Mouse (Mus musculus) erythroblast, adult 5-6 weeks (primary cell): Measurements from ENCODE around the gene Pak3. TPM values are rescaled to one million over a fixed set of nuclear protein-coding genes. Genes with fewer than 3 reads are reported as not detected.

ENCODE experiments used
- ATAC-seq: replicated peaks from 2 replicates; pipeline ENCODE4 v1.8.0; 2016; ENCODE audit warnings: moderate number of reproducible peaks, mild to moderate bottlenecking, moderate TSS enrichment, inconsistent platforms; ENCODE audit not compliant: poor library complexity, low FRiP score, severe bottlenecking
- total RNA-seq, 2 experiments: library from RNA; stranded (forward) in 1 of 2; stranded (reverse) in 1 of 2; fragments of 150-400 nt in 1 of 2; fragments of 200-764, 138-1000 nt in 1 of 2; gene quantifications; 2 replicates each; pipeline versions ENCODE4 v1.2.3 to v1.2.4; 2015 to 2017; ENCODE audit warnings: low replicate concordance in 2 of 2

The Pak3 gene
- total RNA-seq, 2 experiments from 2014 or later, result 0.34 TPM; not detected in 1

- ATAC-seq, result no peak
Observed at GRCm38 (mm10) chrX:143654308-143655176, 136.2 kb downstream of the Pak3 start.

GRCm38 (mm10) chrX:143655177-143655492 lies 136.7 kb downstream of the Pak3 start:
- ATAC-seq, result no peak

DNA sequence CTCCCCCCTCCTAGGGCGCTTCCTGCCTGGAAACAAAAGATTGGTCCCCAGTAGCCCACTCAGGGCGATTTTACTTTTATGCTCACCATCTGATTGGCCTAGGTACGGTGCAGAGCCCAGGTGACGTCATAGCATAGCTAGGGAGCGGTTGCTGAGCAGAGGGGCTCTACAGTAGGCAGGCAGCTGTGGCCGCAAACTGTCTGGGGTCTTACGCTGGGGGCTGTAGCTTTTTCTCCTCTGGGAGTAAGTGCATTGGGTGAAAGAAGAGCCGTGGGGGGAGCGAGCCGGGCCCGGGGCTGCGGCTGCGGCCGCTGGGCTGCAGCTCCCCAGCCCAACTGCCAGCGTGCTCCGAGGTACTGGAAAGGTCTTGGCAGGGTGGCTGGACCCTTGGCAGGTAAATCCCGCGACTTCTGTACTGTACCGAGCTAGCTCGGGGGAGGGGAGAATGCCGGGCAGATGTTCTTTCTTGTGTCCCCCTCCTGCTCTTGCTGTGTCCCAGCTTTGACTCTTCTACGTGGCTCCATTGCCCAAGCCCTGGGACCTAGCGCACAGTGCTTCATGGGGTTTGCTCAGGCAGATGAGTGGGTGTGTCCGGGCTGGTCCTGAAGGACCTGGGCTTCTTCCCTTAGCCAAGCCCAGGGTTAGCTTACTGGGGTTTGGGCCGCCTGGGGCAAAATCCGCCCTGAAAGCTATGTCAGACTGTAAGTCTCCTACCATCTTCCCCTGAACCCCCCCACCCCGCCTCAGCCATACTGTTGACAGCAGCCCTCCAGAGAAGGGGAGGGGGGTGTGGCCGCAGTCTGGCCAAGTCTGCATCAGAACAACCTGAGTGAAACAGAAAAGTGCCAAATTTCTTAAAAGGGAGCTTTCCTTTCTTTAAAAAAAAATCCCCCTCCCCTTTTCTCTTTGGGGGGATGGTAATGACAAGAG lies 146.1 kb downstream of the Pak3 start:
- no peak for ATAC-seq

DNA sequence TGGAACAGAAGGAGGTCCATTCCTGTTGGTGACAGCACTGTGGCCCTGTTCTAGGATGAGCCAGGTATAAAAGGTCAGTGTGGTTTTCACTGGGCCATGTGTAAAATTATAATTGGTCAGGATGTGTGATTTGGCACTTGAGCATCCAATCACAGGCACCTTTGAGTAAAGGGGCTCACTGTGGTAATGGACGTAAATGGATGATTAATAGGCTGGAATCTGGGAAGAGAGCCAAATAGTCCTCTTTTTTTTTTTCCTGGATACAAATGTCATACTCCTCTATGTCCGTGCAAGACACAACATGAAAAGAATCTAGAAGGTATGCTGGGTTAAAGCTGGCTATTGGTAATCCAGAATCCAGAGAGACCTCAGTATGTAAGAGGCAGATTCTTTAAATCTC lies 147.4 kb downstream of the Pak3 start:
- no peak for ATAC-seq

DNA sequence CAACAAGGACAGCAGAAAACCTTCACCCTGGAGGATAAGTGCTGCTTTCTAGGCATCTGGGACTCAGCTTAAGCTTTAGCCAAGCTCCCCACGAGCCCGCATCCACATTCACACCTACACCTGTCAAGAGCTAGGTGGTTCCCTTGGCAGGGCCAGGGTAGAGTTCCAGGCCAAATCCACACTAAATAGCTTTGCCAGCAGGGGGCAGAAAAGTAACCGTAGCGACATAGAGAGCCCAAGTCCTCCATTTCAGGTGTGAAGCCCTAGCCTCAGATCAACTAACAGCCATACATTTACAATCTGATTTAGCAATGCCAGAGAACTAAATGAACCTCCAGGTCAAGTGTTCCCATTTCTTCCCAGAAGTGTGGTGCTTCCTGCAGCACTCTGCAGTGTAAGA lies 148.6 kb downstream of the Pak3 start:
- no peak for ATAC-seq

DNA sequence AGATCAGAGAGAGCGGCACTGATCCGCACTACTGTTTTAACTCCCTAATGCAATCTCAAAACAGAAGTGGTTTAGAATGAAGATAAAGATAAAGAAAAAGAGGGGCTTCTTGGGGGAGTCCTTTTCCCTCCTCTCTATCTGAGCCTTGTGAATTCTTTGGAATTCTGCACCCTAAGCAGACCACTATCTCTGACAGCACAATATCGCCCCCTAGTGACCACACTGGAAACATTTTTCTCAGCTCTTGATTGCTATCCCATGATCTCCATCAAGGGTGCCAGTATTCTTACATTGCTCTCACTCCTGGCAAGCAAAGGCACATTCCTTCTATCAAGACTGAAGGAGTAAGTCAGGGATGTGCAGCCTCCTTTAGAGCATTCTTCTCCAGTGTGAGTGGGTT lies 149.9 kb downstream of the Pak3 start:
- no peak for ATAC-seq

DNA sequence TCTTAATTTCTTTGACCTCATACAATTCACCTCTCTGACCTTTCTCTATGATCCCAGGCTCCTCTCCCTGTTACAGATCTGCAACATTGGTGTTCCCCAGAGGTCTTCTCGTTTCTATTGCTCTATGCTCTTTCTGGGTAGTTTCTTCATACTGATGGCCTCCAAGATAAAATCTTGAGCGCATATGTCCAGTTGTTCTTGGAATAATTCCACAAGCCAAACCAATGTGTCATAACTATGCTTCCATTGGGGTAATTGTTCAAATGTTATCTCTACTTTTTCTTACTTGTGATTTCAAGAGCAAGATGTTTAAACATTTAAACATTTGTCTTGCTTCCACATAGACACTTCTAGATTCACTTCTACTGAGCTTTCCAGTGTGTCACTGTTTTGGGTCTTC lies 160.2 kb downstream of the Pak3 start:
- no peak for ATAC-seq

- no peak for ATAC-seq
Observed at GRCm38 (mm10) chrX:143722250-143722649, 203.9 kb downstream of the Pak3 start.

DNA sequence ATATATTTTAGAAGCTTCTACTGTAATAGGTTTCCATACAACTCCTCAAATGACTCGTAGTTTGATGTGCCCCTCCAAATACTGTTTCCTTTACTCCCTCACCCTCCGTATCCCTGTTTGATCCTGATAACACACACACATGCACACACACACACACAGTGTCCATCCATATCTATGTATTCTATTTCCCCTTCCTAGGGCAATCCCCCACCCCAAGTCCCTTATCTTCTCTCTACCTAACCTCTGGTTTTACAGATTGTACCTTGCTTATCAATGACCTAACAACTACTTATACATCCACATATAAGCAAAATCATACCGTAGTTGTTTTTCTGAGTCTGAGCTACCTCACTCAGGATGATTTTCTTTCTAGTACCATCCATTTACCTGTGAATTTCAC lies 207.0 kb downstream of the Pak3 start:
- ATAC-seq, result no peak

DNA sequence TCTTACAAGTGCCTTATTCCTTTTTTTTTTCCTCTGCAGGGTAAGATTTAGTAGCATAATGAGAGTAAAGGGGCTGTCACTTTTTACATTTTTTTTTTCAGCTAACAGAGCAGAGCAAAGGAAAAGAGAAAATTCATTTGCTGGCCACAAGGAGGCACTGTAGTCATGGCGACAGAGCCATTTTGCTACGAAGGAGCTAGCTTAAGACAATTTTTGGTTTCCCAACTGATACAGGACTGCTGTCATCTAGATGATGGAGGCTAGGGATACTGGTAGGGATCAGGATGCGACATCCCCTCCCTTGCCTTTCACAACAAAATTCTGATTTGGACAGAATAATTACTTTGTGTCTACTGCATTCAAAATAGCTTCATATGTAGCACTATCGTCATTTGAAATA lies 217.6 kb downstream of the Pak3 start:
- no peak for ATAC-seq

DNA sequence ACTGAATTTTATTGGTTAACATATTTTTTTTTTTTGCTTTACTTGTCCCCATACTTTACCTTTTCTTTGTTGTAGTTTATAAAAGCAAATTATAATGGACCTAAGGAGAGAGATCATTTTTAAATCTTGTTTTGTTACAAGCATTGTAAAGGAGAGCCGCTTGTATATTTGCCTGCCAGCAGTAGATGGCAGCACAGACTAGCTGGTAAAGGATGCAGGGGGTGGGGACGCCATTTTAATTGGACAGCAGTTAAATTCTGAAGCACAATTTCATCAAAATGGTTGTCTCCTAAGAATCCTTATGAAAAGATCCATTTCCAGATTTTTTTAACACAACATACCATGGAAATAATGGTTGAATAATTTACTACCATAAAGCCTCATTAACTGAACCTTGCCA lies 220.8 kb downstream of the Pak3 start:
- no peak for ATAC-seq

DNA sequence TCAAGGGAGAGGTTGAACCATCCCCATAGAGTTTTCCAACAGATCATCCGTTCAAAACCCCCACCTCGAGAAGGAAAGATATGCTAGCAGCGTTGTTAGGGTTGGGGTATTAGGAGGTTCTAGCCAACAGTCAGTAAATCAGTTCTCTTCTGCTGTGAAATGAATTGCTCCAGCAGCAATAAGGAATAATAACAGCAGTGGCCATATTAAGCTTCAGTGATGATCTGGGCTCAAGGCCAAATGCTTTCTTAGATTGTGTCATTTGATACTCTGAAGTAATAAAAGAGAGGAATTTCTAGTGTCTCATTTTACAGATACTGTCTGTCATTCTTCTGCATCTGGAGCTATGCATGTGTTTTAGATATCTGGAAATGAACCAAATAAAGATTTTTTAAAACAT lies 244.2 kb downstream of the Pak3 start:
- no peak for ATAC-seq

DNA sequence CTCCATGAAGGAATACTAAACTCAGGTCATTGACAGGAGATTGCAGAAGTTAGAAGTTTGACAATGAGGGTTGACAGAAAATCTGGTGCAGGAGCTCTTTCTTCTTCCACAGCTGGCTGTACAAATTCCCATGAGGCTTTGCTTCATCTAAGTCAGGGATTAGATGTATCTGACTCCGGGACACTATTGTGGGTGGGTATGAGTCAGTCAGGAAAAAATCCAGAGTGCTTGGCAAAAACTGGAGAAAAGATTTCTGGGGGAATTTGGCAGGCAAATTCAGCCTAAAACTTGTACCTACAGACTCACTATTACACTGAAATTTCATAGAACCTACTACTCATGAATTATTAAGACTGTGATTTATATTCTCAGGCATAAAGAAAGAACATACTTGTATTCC lies 297.6 kb downstream of the Pak3 start:
- ATAC-seq, result no peak

DNA sequence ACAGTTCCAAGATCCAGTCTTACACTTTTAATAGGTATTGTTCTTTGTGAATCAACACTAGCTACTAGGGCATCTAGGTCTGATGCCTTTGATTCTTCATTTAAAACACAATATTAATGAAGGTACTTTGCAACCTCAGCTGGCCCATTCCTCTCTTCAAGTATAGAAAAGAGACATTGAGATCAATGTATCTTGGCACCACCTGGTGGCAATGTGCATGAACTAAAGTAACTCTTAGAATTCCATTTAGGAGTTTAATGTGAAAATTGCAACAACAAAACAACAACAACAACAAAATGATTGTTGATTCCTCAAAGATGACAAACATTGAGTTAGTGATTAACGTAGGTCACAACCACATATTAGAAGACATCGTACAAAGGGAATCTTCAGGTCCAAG lies 300.6 kb downstream of the Pak3 start:
- ATAC-seq, result no peak

DNA sequence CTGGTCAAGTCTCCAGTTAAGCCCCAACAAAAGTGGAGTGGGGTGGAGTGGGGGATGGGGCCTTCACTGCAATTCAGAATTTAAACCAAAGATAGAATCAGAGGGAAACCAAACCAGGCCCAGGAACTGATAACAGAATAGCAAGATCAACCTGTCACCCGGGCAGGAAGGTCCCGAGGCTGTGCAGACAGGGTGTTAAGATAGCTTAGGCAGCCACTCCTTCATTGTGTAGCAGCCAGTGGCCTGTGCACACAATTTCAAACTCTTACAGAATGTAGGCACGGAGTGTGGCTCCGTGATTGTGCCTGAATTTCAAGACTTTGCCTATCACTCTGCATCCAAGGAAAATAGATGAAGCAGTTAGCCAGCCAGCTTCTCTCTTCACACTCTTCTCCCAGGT lies 308.1 kb downstream of the Pak3 start:
- ATAC-seq, result no peak

DNA sequence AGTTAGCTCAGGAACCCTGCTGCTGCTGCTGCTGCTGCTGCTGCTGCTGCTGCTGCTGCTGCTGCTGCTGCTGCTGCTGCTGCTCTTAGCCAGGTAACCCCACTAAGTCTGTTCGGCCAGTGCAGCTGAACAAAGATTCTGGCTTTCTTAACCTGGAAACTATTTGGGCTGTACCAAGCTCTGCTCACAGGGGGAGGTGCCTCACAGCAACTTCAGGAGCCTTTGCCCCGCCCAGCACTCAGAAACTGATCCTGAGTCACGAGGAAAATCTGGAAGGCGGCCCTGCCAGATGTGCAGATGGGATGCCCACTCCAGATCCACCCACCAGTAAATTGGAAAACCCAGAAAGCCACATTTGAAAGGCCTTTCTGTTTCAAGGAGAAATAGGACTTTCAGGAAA lies 308.8 kb downstream of the Pak3 start, which contains the start of gene Capn6:
Capn6 (minus strand) TSS at position 203 of the 400 bp plus-strand sequence.
- no peak for ATAC-seq

- no peak for ATAC-seq
Observed at GRCm38 (mm10) chrX:143846637-143847036, 328.2 kb downstream of the Pak3 start.
